Mouse (Mus musculus) MEL (cell line): ENCODE data around the gene Bcl7c. TPM values are rescaled to one million over a fixed set of nuclear protein-coding genes. Genes with fewer than 3 reads are reported as not detected.

Experiments used
- DNase-seq: peaks from one replicate; pipeline ENCODE4 v3.0.0; 2011; ENCODE audit warnings: low read depth, low spot score
- H3K27ac ChIP-seq: 2 replicates; pipeline ENCODE4 v1.5.1; 2012; ENCODE audit warnings: low read depth, mild to moderate bottlenecking, control low read depth, low read length, moderate library complexity; ENCODE audit not compliant: control insufficient read depth
- H3K27me3 ChIP-seq, 2 experiments: fragments of 150-350 bp in 1 of 2; sonication (generic) in 1 of 2; 2 replicates each; pipeline ENCODE4 v1.6.1; 2012; ENCODE audit warnings: low read length in 2 of 2, mild to moderate bottlenecking in 2 of 2, improper control_type of control experiment in 1 of 2, moderate library complexity in 1 of 2; ENCODE audit not compliant: insufficient read depth in 2 of 2, control insufficient read depth in 1 of 2
- H3K36me3 ChIP-seq, 2 experiments: 2 replicates each; pipeline ENCODE4 v1.6.1; 2012 to 2014; ENCODE audit warnings: low read length in 2 of 2, improper control_type of control experiment in 1 of 2, inconsistent platforms in 1 of 2, mild to moderate bottlenecking in 1 of 2; ENCODE audit not compliant: insufficient read depth in 2 of 2, control insufficient read depth in 1 of 2
- H3K4me1 ChIP-seq, 2 experiments: fragments of 150-350 bp in 1 of 2; sonication (generic) in 1 of 2; 2 replicates each; pipeline ENCODE4 v1.6.1; 2012; ENCODE audit warnings: low read length in 2 of 2, improper control_type of control experiment in 1 of 2, mild to moderate bottlenecking in 1 of 2; ENCODE audit not compliant: insufficient read depth in 2 of 2, control insufficient read depth in 1 of 2
- H3K4me3 ChIP-seq, 2 experiments: fragments of 150-350 bp in 1 of 2; sonication (generic) in 1 of 2; 2 replicates each; pipeline ENCODE4 v1.5.1; 2012; ENCODE audit warnings: low read depth in 2 of 2, low read length in 2 of 2, mild to moderate bottlenecking in 2 of 2, moderate library complexity in 2 of 2, control low read depth in 1 of 2, improper control_type of control experiment in 1 of 2; ENCODE audit not compliant: control insufficient read depth in 1 of 2, insufficient read depth in 1 of 2
- H3K79me2 ChIP-seq: 2 replicates; pipeline ENCODE4 v1.6.1; 2012; ENCODE audit warnings: mild to moderate bottlenecking, low read length, moderate library complexity; ENCODE audit not compliant: control insufficient read depth, poor library complexity, insufficient read depth
- H3K9ac ChIP-seq: 2 replicates; pipeline ENCODE4 v1.6.1; 2012; ENCODE audit warnings: low read depth, mild to moderate bottlenecking, control low read depth, low read length, moderate library complexity; ENCODE audit not compliant: control insufficient read depth, poor library complexity, severe bottlenecking
- H3K9me3 ChIP-seq: fragments of 150-350 bp; sonication (generic); replicated peaks from 2 replicates; pipeline ENCODE4 v1.6.1; 2012; ENCODE audit warnings: mild to moderate bottlenecking, low read length, improper control_type of control experiment, moderate library complexity; ENCODE audit not compliant: insufficient read depth
- CHD1 ChIP-seq: IDR thresholded peaks from 2 replicates; pipeline ENCODE4 v1.6.1; 2012; ENCODE audit warnings: low read depth, mild to moderate bottlenecking, inconsistent platforms, low read length, improper control_type of control experiment
- CHD2 ChIP-seq: IDR thresholded peaks from 2 replicates; pipeline ENCODE4 v1.6.1; 2011; ENCODE audit warnings: low read length, improper control_type of control experiment
- CTCF ChIP-seq, 3 experiments: IDR thresholded peaks in 2 of 3; conservative IDR thresholded peaks in 1 of 3; 2 replicates each; pipeline ENCODE4 v1.5.1; 2011 to 2012; ENCODE audit warnings: low read length in 3 of 3, low read depth in 2 of 3, mild to moderate bottlenecking in 2 of 3, improper control_type of control experiment in 1 of 3, inconsistent platforms in 1 of 3, mixed read lengths in 1 of 3, moderate library complexity in 1 of 3; ENCODE audit not compliant: control insufficient read depth in 1 of 3, insufficient read depth in 1 of 3, poor library complexity in 1 of 3, severe bottlenecking in 1 of 3
- ELF1 ChIP-seq: IDR thresholded peaks from 2 replicates; pipeline ENCODE4 v1.6.1; 2014; ENCODE audit warnings: low read depth, mild to moderate bottlenecking, inconsistent platforms, low read length, improper control_type of control experiment, moderate library complexity
- GATA1 ChIP-seq: IDR thresholded peaks from 2 replicates; pipeline ENCODE4 v1.6.1; 2011; ENCODE audit warnings: low read depth, low read length, improper control_type of control experiment
- HCFC1 ChIP-seq: IDR thresholded peaks from 2 replicates; pipeline ENCODE4 v1.6.1; 2012; ENCODE audit warnings: low read depth, mild to moderate bottlenecking, inconsistent platforms, low read length, improper control_type of control experiment, moderate library complexity
- MAFK ChIP-seq: IDR thresholded peaks from 2 replicates; pipeline ENCODE4 v1.6.1; 2011; ENCODE audit warnings: low read depth, mild to moderate bottlenecking, low read length, improper control_type of control experiment, borderline replicate concordance
- MEF2A ChIP-seq: IDR thresholded peaks from 2 replicates; pipeline ENCODE4 v1.6.1; 2014; ENCODE audit warnings: low read depth, mild to moderate bottlenecking, inconsistent platforms, low read length, improper control_type of control experiment; ENCODE audit not compliant: poor library complexity, insufficient replicate concordance, severe bottlenecking; ENCODE audit errors: extremely low read depth
- MXI1 ChIP-seq: IDR thresholded peaks from 2 replicates; pipeline ENCODE4 v1.6.1; 2011; ENCODE audit warnings: mild to moderate bottlenecking, low read depth, low read length, improper control_type of control experiment
- RAD21 ChIP-seq: IDR thresholded peaks from 2 replicates; pipeline ENCODE4 v1.6.1; 2011; ENCODE audit warnings: mild to moderate bottlenecking, low read depth, low read length, improper control_type of control experiment
- SIN3A ChIP-seq: IDR thresholded peaks from 2 replicates; pipeline ENCODE4 v1.6.1; 2012; ENCODE audit warnings: low read length, improper control_type of control experiment, inconsistent platforms
- TAL1 ChIP-seq: IDR thresholded peaks from 2 replicates; pipeline ENCODE4 v1.6.1; 2012; ENCODE audit warnings: mild to moderate bottlenecking, inconsistent platforms, low read length, moderate library complexity, mixed read lengths
- TBP ChIP-seq: IDR thresholded peaks from 2 replicates; pipeline ENCODE4 v1.8.0; 2011; ENCODE audit warnings: low read depth, low read length, improper control_type of control experiment
- TCF12 ChIP-seq: IDR thresholded peaks from 2 replicates; pipeline ENCODE4 v1.6.1; 2014; ENCODE audit warnings: low read depth, mild to moderate bottlenecking, inconsistent platforms, low read length, improper control_type of control experiment, moderate library complexity
- UBTF ChIP-seq: IDR thresholded peaks from 2 replicates; pipeline ENCODE4 v1.6.1; 2012; ENCODE audit warnings: low read depth, mild to moderate bottlenecking, inconsistent platforms, low read length, improper control_type of control experiment, moderate library complexity, borderline replicate concordance; ENCODE audit not compliant: insufficient read depth
- USF1 ChIP-seq: IDR thresholded peaks from 2 replicates; pipeline ENCODE4 v1.6.1; 2014; ENCODE audit warnings: low read depth, mild to moderate bottlenecking, inconsistent platforms, low read length, improper control_type of control experiment, moderate library complexity
- ZC3H11A ChIP-seq: IDR thresholded peaks from 2 replicates; pipeline ENCODE4 v1.6.1; 2012; ENCODE audit warnings: low read depth, mild to moderate bottlenecking, inconsistent platforms, low read length, improper control_type of control experiment
- ZKSCAN1 ChIP-seq: IDR thresholded peaks from 2 replicates; pipeline ENCODE4 v1.6.1; 2012; ENCODE audit warnings: low read depth, mild to moderate bottlenecking, inconsistent platforms, low read length, improper control_type of control experiment, moderate library complexity
- ZMIZ1 ChIP-seq: IDR thresholded peaks from 2 replicates; pipeline ENCODE4 v1.6.1; 2012; ENCODE audit warnings: low read depth, mild to moderate bottlenecking, inconsistent platforms, low read length, improper control_type of control experiment, moderate library complexity
- polyA plus RNA-seq, 2 experiments: library from polyadenylated mRNA; stranded (reverse) in 1 of 2; unstranded in 1 of 2; fragments of >175 nt in 1 of 2; fragments of >200 nt in 1 of 2; gene quantifications; 2 replicates each; pipeline versions ENCODE4 v1.2.1 to v1.2.4; 2012; ENCODE audit warnings: low replicate concordance in 2 of 2, low read depth in 1 of 2; ENCODE audit not compliant: insufficient read length in 2 of 2, insufficient read depth in 1 of 2, missing spikeins in 1 of 2
- total RNA-seq: library from RNA; depleted of rRNA; stranded (reverse); fragments of 300-350 nt; gene quantifications from 2 replicates; pipeline ENCODE4 v1.2.3, GENCODE M21; 2012

The Bcl7c gene
- total and polyA plus RNA-seq, 3 experiments, result 72.4 to 98.4 TPM; not detected in 1

DNA sequence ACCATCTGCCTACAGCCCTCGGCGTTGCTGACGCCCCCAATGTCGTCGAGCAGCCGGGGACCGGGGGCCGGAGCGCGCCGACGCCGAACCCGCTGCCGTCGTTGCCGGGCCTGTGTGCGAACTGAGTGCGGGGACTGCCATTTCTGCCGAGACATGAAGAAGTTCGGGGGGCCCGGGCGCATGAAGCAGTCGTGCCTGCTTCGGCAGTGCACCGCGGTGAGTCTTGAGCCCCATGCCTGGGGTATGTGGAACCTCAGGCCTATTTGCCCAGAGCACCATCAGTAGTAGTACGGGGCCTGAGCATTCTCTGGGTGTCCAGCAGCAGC lies 39.5 kb upstream of the Bcl7c start:
- peaks cover 0 to 8% of the 10 kb centered on the region in 2 experiments; a peak in 1 of 4 replicates for H3K4me1 ChIP-seq
- H3K9me3 ChIP-seq, result no peaks in the 10 kb centered on the region
- peaks cover 2 to 6% of the 10 kb centered on the region in 2 experiments; a peak in 2 of 4 replicates for H3K36me3 ChIP-seq
- H3K4me3 ChIP-seq, result no peak overlapping the region
- H3K79me2 ChIP-seq, result peaks cover 2% of the 10 kb centered on the region; the same call in 1 of the 2 replicates
- no peak for DNase-seq
- TF ChIP-seq MXI1 (no peak), ZKSCAN1 (no peak), MEF2A (no peak), HCFC1 (no peak), RAD21 (no peak), SIN3A (no peak), CHD2 (no peak), UBTF (no peak), GATA1 (no peak), TAL1 (no peak), ELF1 (no peak), ZMIZ1 (no peak), ZC3H11A (no peak), MAFK (no peak), CHD1 (no peak), TCF12 (no peak), CTCF (IDR thresholded peaks at IDR 0.05 in 2 of 3, conservative IDR thresholded peaks at IDR 0.05 in 1 of 3; ENCODE audit: control insufficient read depth in 1 of 3, insufficient read depth in 1 of 3, low read depth in 2 of 3, low read length in 3 of 3, poor library complexity in 1 of 3, severe bottlenecking in 1 of 3) (no peak), USF1 (no peak)
- no peak overlapping the region for H3K9ac ChIP-seq
- no peak overlapping the region for H3K27ac ChIP-seq
- H3K27me3 ChIP-seq, result no peaks in the 10 kb centered on the region

DNA sequence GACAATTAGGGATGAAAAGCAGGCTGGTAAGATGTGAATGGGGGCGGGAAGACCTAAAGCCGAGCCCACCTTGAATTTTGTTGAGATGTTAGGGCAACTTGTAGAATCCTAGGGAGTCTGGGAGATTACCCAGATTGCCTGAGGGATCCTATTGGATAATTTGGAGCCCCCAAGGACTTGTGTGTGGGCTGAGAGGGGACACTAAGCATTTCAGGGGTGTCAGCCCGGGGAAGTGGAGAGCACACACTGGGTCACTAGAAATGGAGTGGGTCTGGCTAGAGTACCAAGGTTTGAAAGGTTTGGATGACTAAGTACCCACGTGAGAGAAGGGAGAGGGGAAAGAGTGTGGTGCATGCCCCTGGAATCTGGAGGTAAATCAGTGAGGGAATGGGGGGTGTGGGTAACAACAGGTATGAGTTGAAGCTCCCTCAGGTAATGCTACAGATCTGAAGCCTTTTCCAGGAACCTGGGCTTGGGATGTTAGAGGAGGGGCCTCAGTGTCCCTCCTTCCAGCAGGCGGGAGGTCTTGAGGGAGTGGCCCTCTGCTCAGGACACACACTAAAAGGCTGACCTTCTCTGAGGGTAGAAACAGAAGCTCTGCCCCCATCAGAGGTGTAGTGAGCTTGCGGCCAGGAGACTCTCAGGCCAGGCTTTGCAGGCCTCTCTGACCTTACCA lies 39.0 kb upstream of the Bcl7c start:
- no peak overlapping the region; a peak in 1 of 4 replicates for H3K4me3 ChIP-seq
- H3K9ac ChIP-seq, result no peak overlapping the region
- peaks cover 0 to 8% of the 10 kb centered on the region in 2 experiments; a peak in 1 of 4 replicates for H3K4me1 ChIP-seq
- H3K36me3 ChIP-seq, result peaks cover 2 to 6% of the 10 kb centered on the region in 2 experiments; a peak in 2 of 4 replicates
- H3K79me2 ChIP-seq, result peaks cover 2% of the 10 kb centered on the region; the same call in 1 of the 2 replicates
- H3K27me3 ChIP-seq, result no peaks in the 10 kb centered on the region
- DNase-seq, result no peak
- no peak overlapping the region for H3K27ac ChIP-seq
- no peaks in the 10 kb centered on the region for H3K9me3 ChIP-seq
- TF ChIP-seq TBP (no peak), TAL1 (no peak)
